Mouse (Mus musculus): ENCODE measurements around the gene Gm28102. TPM values are rescaled to one million over a fixed set of nuclear protein-coding genes. Genes with fewer than 3 reads are reported as not detected.
"Not testable (repeated sequence)": the region's sequence is repeated elsewhere in the genome, so short reads cannot be mapped to it uniquely, and the experiment has no call there.

Gene Gm28102
- polyA plus RNA-seq (2014; fragmentation: Nextera tagmentation; extraction: Ambion mirVana): not detected in 2 replicates

- H3K27ac ChIP-seq (ENCODE audit: low read depth, low read length); H3K9ac ChIP-seq (replicated peaks; ENCODE audit: low read depth, low read length); H3K27me3 ChIP-seq (ENCODE audit: control insufficient read depth, insufficient read depth, low read length); H3K36me3 ChIP-seq (ENCODE audit: control insufficient read depth, insufficient read depth, low read length); H3K9me3 ChIP-seq (ENCODE audit: control insufficient read depth, low read length); ATAC-seq (ENCODE audit: low read depth); H3K4me2 ChIP-seq (ENCODE audit: low read depth, low read length); H3K4me3 ChIP-seq (ENCODE audit: low read depth, low read length); H3K4me1 ChIP-seq (ENCODE audit: control insufficient read depth, insufficient read depth, low read length): not testable (repeated sequence)
- WGBS: 88% methylated on average over 4 of the region's 7 CpGs
Measured at GRCm38 (mm10) chrY:88053015-88053414, at the start of gene Gm28102. Gm28102 (plus strand) TSS chrY:88053315.
